Mouse (Mus musculus) neural tube, embryonic 15.5 days (tissue): Measurements from ENCODE around the gene Btbd16. TPM values are rescaled to one million over a fixed set of nuclear protein-coding genes. Genes with fewer than 3 reads are reported as not detected.

ENCODE experiments used
- ATAC-seq: fragments of 200-750 bp; cut with Nextera tagmentation; 2 replicates; pipeline ENCODE4 v1.8.0; 2017; ENCODE audit warnings: mild to moderate bottlenecking, moderate TSS enrichment, moderate library complexity; ENCODE audit not compliant: low FRiP score
- H3K27ac ChIP-seq: fragments of 300-500 bp; sonication (generic); replicated peaks from 2 replicates; pipeline ENCODE4 v1.5.1; 2015; ENCODE audit warnings: mild to moderate bottlenecking, inconsistent platforms
- H3K27me3 ChIP-seq: fragments of 300-500 bp; sonication (generic); replicated peaks from 2 replicates; pipeline ENCODE4 v1.6.1; 2015; ENCODE audit warnings: inconsistent platforms
- H3K36me3 ChIP-seq: fragments of 300-500 bp; sonication (generic); 2 replicates; pipeline ENCODE4 v1.6.1; 2015; ENCODE audit warnings: inconsistent platforms
- H3K4me1 ChIP-seq: fragments of 300-500 bp; sonication (generic); 2 replicates; pipeline ENCODE4 v1.6.1; 2015; ENCODE audit warnings: inconsistent platforms
- H3K4me2 ChIP-seq: fragments of 300-500 bp; sonication (generic); 2 replicates; pipeline ENCODE4 v1.6.1; 2015; ENCODE audit warnings: inconsistent platforms, mild to moderate bottlenecking, moderate library complexity
- H3K4me3 ChIP-seq: fragments of 300-500 bp; sonication (generic); replicated peaks from 2 replicates; pipeline ENCODE4 v1.5.1; 2015; ENCODE audit warnings: mild to moderate bottlenecking, inconsistent platforms
- H3K9ac ChIP-seq: fragments of 300-500 bp; sonication (generic); replicated peaks from 2 replicates; pipeline ENCODE4 v1.6.1; 2015; ENCODE audit warnings: mild to moderate bottlenecking, inconsistent platforms
- H3K9me3 ChIP-seq: fragments of 300-500 bp; sonication (generic); replicated peaks from 2 replicates; pipeline ENCODE4 v1.6.1; 2016; ENCODE audit warnings: inconsistent platforms
- WGBS: fragments of 180-500 bp; shearing (Covaris S2); methylation state at CpG from one replicate; pipeline ENCODE4 v1.1.7; 2015; ENCODE audit warnings: mixed read lengths; 5-methylcytosine and 5-hydroxymethylcytosine counted together
- polyA plus RNA-seq: library from polyadenylated mRNA; unstranded; fragments of >200 nt; fragmentation: Nextera tagmentation; extraction: Ambion mirVana; gene quantifications from 2 replicates; pipeline ENCODE4 v1.2.1, GENCODE M21; 2015

Gene Btbd16
- polyA plus RNA-seq, 1 experiment from 2014 or later = not detected

DNA sequence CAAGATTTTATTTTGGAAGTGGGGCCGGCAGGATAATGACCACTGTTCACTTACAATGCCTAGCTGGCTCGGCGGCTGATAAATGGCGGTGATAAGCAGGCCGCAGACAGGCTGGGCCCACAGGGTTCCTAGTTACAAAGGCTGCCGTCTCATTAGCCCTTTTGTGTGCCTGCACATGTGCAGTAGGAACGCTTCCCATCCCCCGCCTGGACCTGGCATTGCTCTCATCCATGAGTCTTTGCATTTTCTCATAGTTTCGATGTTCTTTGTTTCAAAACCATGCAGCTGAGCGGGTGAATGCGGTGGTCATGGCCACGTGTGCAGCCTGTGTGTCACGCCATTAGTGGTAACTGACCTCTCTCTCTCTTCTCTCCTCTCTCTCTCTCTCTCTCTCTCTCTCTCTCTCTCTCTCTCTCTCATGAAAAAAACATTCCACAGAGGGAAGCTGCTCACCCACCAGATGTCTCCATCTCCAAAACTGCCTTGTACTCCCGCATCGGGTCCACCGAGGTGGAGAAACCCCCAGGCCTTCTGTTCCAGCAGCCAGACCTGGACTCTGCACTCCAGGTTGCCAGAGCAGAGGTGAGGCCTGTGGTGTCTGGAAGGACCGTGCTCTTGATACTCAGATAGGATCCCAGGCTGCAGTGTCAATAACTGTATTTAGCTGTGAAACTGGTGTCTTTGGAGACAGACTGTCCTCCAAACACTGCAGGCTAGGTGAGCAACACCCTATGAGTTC is 22.9 kb upstream of the Btbd16 start:
- no peak overlapping the region for H3K9ac ChIP-seq
- no peaks in the 10 kb centered on the region for H3K9me3 ChIP-seq
- H3K27me3 ChIP-seq = no peaks in the 10 kb centered on the region
- peaks cover 50% of the 10 kb centered on the region for H3K36me3 ChIP-seq
- H3K4me2 ChIP-seq = no peak overlapping the region
- H3K4me3 ChIP-seq = no peak overlapping the region
- H3K27ac ChIP-seq = peak overlapping the region; percentile 76
- WGBS = 10% methylated on average over 17 of the region's 17 CpGs
- peak; percentile 60 for ATAC-seq
- peaks cover 20% of the 10 kb centered on the region for H3K4me1 ChIP-seq

- H3K27me3 ChIP-seq = no peaks in the 10 kb centered on the region
- H3K27ac ChIP-seq = no peak overlapping the region
- H3K36me3 ChIP-seq = peaks cover 43% of the 10 kb centered on the region
- no peaks in the 10 kb centered on the region for H3K9me3 ChIP-seq
- no peak overlapping the region for H3K4me3 ChIP-seq
- peaks cover 20% of the 10 kb centered on the region for H3K4me1 ChIP-seq
- ATAC-seq = no peak
- H3K4me2 ChIP-seq = no peak overlapping the region
- 29% methylated on average over 8 of the region's 9 CpGs for WGBS
- no peak overlapping the region for H3K9ac ChIP-seq
Observed at GRCm38 (mm10) chr7:130751678-130752077, 22.2 kb upstream of the Btbd16 start.

- H3K36me3 ChIP-seq = peaks cover 54% of the 10 kb centered on the region
- H3K4me1 ChIP-seq = peaks cover 16% of the 10 kb centered on the region
- H3K4me3 ChIP-seq = no peak overlapping the region
- peak overlapping the region; percentile 37; the same call in 1 of the 2 replicates for H3K27ac ChIP-seq
- WGBS = 91% methylated on average over 2 of the region's 2 CpGs
- H3K4me2 ChIP-seq = no peak overlapping the region
- no peaks in the 10 kb centered on the region for H3K27me3 ChIP-seq
- no peak overlapping the region for H3K9ac ChIP-seq
- H3K9me3 ChIP-seq = no peaks in the 10 kb centered on the region
- no peak for ATAC-seq
Observed at GRCm38 (mm10) chr7:130754790-130755189, 19.1 kb upstream of the Btbd16 start.

DNA sequence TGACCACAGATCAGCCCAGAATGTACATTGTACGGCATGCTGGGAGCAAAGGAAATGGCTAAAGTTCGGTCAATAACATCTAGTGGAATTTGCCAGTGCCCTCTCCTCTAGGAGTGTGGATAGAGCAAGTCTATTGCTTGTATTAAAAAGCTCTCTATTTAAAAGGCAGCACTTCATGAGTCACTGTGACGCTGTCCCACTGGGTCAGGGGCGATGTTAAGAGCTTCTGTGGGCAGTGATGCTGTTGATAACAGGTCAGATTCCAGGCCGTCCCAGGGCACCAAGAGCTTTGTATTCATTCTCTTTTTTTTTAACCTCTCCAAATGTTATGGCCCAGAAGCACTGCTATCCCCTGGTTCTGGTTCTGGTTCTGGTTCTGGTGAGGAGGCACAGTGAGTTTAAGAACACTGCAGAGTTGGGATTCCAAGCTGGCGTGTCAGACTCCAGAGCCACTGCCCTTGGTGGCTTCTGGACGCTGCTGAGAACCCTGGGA is 17.5 kb upstream of the Btbd16 start:
- H3K9ac ChIP-seq = no peak overlapping the region
- H3K27ac ChIP-seq = no peak overlapping the region
- no peak overlapping the region for H3K4me2 ChIP-seq
- no peaks in the 10 kb centered on the region for H3K4me1 ChIP-seq
- WGBS = 88% methylated on average over 7 of the region's 7 CpGs
- peaks cover 66% of the 10 kb centered on the region for H3K36me3 ChIP-seq
- ATAC-seq = no peak
- no peaks in the 10 kb centered on the region for H3K27me3 ChIP-seq
- no peak overlapping the region for H3K4me3 ChIP-seq
- H3K9me3 ChIP-seq = no peaks in the 10 kb centered on the region

DNA sequence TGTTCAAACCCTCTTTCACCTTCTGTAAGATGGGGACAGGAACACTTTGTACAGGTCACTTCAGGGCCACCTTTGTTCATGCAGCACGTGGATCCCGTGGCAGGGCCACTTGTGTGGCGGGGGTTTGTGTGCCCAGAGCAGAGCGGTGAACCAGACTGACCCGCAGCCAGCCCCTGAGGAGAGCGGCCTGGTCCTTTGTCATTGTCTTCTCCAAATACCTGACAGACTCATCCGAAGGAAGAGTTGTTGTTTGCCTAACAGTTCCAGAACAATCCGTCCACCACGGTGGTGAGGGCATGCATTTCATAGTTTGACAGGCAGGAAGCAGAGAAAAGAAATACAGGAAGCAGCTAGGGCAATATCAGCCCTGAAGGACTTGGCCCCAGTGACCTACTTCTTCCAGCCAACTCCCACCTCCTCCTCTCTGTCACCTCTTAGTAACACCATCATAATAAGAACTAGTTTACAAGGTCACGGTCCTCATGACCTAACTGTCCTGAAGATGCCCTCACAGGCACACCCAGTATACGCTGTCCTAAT is 16.5 kb upstream of the Btbd16 start:
- 87% methylated on average over 11 of the region's 11 CpGs for WGBS
- Histone ChIP-seq H3K4me2 (no peak overlapping the region), H3K9me3 (no peaks in the 10 kb centered on the region), H3K4me3 (no peak overlapping the region), H3K9ac (no peak overlapping the region), H3K27me3 (no peaks in the 10 kb centered on the region), H3K4me1 (peaks cover 2% of the 10 kb centered on the region; the same call in 1 of the 2 replicates), H3K27ac (no peak overlapping the region), H3K36me3 (peaks cover 61% of the 10 kb centered on the region)
- no peak for ATAC-seq

GRCm38 (mm10) chr7:130762071-130762897 is 11.6 kb upstream of the Btbd16 start:
- no peaks in the 10 kb centered on the region for H3K27me3 ChIP-seq
- ATAC-seq = peak; percentile 75
- no peak overlapping the region for H3K4me3 ChIP-seq
- no peak overlapping the region for H3K9ac ChIP-seq
- no peaks in the 10 kb centered on the region for H3K9me3 ChIP-seq
- 35% methylated on average over 17 of the region's 17 CpGs for WGBS
- H3K4me1 ChIP-seq = peaks cover 3% of the 10 kb centered on the region; the same call in 1 of the 2 replicates
- H3K27ac ChIP-seq = peak overlapping the region; percentile 46; the same call in 1 of the 2 replicates
- H3K4me2 ChIP-seq = no peak overlapping the region
- H3K36me3 ChIP-seq = peaks cover 59% of the 10 kb centered on the region

- no peak overlapping the region for H3K27ac ChIP-seq
- H3K4me1 ChIP-seq = peaks cover 3% of the 10 kb centered on the region; the same call in 1 of the 2 replicates
- H3K4me3 ChIP-seq = no peak overlapping the region
- H3K27me3 ChIP-seq = no peaks in the 10 kb centered on the region
- H3K9me3 ChIP-seq = no peaks in the 10 kb centered on the region
- 93% methylated on average over 17 of the region's 17 CpGs for WGBS
- H3K9ac ChIP-seq = no peak overlapping the region
- ATAC-seq = no peak
- peaks cover 48% of the 10 kb centered on the region for H3K36me3 ChIP-seq
- H3K4me2 ChIP-seq = no peak overlapping the region
Observed at GRCm38 (mm10) chr7:130764160-130764559, 9.7 kb upstream of the Btbd16 start.

DNA sequence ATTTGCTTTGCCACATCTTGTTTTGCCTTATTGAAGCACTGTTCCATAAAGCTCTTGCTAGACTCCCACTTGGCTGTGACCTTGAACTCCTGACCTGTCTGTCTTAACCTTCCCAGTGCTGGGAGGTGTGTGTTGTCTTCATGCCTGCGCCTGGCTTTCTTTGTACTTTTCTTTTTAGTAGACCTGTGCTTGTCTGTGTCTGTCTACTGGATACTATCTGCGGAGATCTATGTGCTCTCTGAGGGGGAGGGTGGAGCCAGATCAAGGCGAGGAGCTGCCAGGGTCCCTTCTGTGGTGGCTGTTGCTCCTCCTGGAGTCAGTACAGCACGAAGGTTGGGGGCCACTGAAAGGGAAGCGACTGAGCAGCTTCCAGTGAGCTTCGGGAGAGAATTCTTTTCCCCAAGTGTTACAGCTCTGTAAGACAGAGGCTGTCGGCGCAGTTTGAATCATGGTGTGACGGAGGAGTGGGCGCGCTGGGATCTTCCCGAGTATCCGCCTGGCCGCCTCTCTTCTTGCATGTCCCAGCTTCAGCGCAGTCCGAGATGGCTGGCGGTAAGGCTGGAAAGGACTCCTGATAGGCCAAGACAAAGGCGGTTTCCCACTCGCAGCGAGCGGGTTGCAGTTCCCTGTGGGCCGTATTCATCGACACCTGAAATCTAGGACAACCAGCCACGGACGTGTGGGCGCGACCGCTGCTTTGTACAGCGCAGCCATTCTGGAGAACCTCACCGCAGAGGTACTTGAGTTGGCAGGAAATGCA is 7.3 kb upstream of the Btbd16 start:
- no peak overlapping the region for H3K9ac ChIP-seq
- H3K4me1 ChIP-seq = peaks cover 3% of the 10 kb centered on the region; the same call in 1 of the 2 replicates
- no peak for ATAC-seq
- H3K4me2 ChIP-seq = no peak overlapping the region
- peaks cover 30% of the 10 kb centered on the region for H3K36me3 ChIP-seq
- WGBS = 76% methylated on average over 30 of the region's 30 CpGs
- no peaks in the 10 kb centered on the region for H3K9me3 ChIP-seq
- no peak overlapping the region for H3K27ac ChIP-seq
- H3K27me3 ChIP-seq = no peaks in the 10 kb centered on the region
- no peak overlapping the region for H3K4me3 ChIP-seq

- ATAC-seq = no peak
- Histone ChIP-seq H3K27ac (no peak overlapping the region), H3K36me3 (peaks cover 30% of the 10 kb centered on the region), H3K9ac (no peak overlapping the region), H3K4me3 (no peak overlapping the region), H3K27me3 (no peaks in the 10 kb centered on the region), H3K4me1 (no peaks in the 10 kb centered on the region), H3K4me2 (no peak overlapping the region), H3K9me3 (no peaks in the 10 kb centered on the region)
- whole genome bisulfite sequencing = 89% methylated on average over 4 of the region's 4 CpGs
Observed at GRCm38 (mm10) chr7:130768151-130768550, 5.7 kb upstream of the Btbd16 start.

DNA sequence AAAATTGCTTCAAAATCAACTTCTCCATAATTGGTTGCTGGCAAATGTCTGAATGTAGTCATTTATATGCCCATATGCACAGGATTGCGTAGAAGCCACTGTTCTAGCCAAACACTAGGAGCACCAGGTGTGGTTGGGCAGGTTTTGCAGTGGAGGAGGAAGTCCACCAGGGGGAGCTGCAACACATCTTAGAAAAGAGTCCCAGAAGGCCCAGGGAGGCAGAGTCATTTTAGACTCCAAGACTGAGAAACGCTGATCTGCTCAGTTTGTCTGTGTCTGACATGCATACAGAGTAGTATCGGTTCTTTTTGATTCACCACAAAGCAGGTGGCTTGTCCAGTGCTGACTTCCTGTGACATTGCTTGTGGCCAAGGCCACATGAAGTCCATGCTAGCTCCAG is 3.2 kb upstream of the Btbd16 start:
- H3K27me3 ChIP-seq = no peaks in the 10 kb centered on the region
- no peaks in the 10 kb centered on the region for H3K9me3 ChIP-seq
- H3K27ac ChIP-seq = no peak overlapping the region
- H3K4me2 ChIP-seq = no peak overlapping the region
- H3K9ac ChIP-seq = no peak overlapping the region
- ATAC-seq = peak; percentile 50; the same call in 1 of the 2 replicates
- H3K4me3 ChIP-seq = no peak overlapping the region
- H3K36me3 ChIP-seq = peaks cover 10% of the 10 kb centered on the region
- 23% methylated on average over 3 of the region's 3 CpGs for WGBS
- no peaks in the 10 kb centered on the region for H3K4me1 ChIP-seq

DNA sequence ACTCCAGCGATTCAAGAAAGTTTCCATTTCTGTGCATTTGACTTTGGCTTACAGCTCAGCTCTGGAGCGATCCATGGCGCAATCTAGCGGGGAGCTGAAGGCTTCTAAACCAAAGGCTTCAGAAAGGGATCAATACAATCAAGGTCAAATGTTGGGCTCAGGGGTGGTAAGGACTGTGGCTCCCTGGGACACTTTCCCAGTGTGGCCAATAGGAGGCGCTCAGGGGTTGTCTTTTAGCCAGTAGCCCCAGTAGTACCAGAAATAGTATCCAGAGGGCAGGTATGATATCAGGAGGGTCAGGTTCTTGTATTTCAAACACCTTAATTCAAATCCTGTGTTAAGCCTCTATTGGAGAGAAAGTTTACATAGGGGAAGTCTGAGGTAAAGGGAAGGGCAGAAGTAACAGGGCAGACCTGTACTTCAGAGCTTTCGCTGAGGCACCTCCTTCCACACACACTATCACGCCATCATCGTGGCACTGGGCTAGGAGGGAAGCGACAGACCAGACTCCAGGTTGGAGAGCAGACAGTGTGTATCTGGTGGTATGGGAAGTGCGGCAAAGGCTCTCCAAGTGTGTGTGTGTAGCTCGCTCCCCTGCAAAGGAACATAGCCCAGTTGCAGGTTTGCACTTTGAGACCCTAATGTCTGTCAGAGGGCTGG is 568 bp upstream of the Btbd16 start:
- H3K4me2 ChIP-seq = no peak overlapping the region
- no peak overlapping the region for H3K27ac ChIP-seq
- H3K9ac ChIP-seq = no peak overlapping the region
- no peak overlapping the region for H3K4me3 ChIP-seq
- no peaks in the 10 kb centered on the region for H3K36me3 ChIP-seq
- ATAC-seq = no peak
- no peaks in the 10 kb centered on the region for H3K4me1 ChIP-seq
- no peaks in the 10 kb centered on the region for H3K27me3 ChIP-seq
- 76% methylated on average over 11 of the region's 11 CpGs for WGBS
- H3K9me3 ChIP-seq = no peaks in the 10 kb centered on the region
